In the genomic region with DNA sequence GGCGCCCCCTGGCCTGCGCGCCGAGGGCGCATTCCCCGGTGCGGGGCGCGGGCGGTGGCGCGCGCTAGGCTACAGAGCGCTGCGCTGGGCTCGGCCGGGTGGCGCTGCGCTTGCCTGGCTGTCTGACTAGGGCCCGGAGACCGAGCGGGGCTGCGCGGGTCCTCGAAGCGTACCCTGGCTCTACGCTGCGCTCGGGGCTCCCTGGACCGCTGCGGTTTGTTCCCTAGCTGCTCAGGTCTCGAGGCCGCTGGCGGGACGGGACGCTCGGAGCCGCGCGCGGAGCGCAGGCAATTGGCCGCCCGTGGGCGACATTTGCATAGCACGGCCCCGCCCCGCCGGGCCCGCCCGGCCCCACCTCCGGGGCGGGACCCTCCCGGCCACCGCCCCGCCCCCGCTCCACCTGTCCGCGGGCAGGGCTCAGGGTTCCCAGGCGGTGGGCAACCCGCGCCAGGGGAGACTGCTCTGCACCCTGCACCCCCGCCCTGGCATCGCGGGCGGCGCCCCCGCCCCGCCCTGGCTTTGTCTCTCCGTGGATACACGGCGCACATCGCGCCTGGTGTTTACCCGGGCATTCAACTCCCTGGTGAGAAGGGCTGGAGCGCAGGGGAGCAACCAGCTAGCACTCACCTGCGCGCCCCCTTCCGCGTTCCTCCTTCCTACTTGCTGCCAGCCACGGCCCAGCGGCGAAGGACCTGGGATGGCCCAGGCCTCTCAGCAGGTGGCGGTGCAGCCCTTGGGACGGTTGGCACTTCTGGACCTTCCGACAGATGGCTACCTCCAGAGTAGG, we compare ENCODE assay signal across 8 mouse cellular contexts. TPM values are rescaled to one million over a fixed set of nuclear protein-coding genes. Genes with fewer than 3 reads are reported as not detected.
DNase-seq lines count a peak whose midpoint lies in the region; ATAC-seq and TF ChIP-seq lines count a peak whose summit lies in the region.

A gene (minus strand): TSS at position 779 of the 787 bp plus-strand sequence.

- peaks cover 87% of the 10 kb centered on the region for H3K27me3 ChIP-seq in E14TG2a.4 (ENCODE audit: insufficient read depth, low read length)
- H3K27me3 ChIP-seq in forebrain, embryonic 10.5 days (ENCODE audit: poor library complexity, severe bottlenecking): peaks cover 64% of the 10 kb centered on the region
- H3K27me3 ChIP-seq in heart, embryonic 15.5 days: peaks cover 67% of the 10 kb centered on the region
- H3K27me3 ChIP-seq in liver, embryonic 16.5 days (ENCODE audit: control insufficient read depth, insufficient read depth, low read depth, low read length): peaks cover 81% of the 10 kb centered on the region
- peaks cover 3% of the 10 kb centered on the region; the same call in 1 of the 2 replicates for H3K27me3 ChIP-seq in neural tube, embryonic 14.5 days (ENCODE audit: control insufficient read depth, insufficient read depth, low read length)

- peak; percentile 84 for ATAC-seq in heart, embryonic 15.5 days (replicated peaks; ENCODE audit: insufficient number of reproducible peaks, insufficient read depth, low FRiP score, low read depth)
- peak; percentile 85 for ATAC-seq in liver, embryonic 16.5 days (ENCODE audit: low read depth)
- peak; percentile 72 for ATAC-seq in neural tube, embryonic 14.5 days (ENCODE audit: low read depth)

- H3K36me3 ChIP-seq in E14TG2a.4 (ENCODE audit: insufficient read depth, low read length): 0 out of 2 replicates have a peak, but pooled peaks cover 2% of the 10 kb centered on the region
- H3K36me3 ChIP-seq in forebrain, embryonic 10.5 days (replicated peaks): peaks cover 7% of the 10 kb centered on the region
- H3K36me3 ChIP-seq in heart, embryonic 15.5 days: no peaks in the 10 kb centered on the region
- no peaks in the 10 kb centered on the region for H3K36me3 ChIP-seq in liver, embryonic 16.5 days (ENCODE audit: control insufficient read depth, insufficient read depth)
- no peaks in the 10 kb centered on the region for H3K36me3 ChIP-seq in neural tube, embryonic 14.5 days (ENCODE audit: control insufficient read depth, insufficient read depth, low read length)

- H3K9ac ChIP-seq in heart, embryonic 15.5 days: peak within 1 kb of the TSS; percentile 66
- H3K9ac ChIP-seq in liver, embryonic 16.5 days (ENCODE audit: low read depth, low read length): peak within 1 kb of the TSS; percentile 28
- H3K9ac ChIP-seq in neural tube, embryonic 14.5 days (replicated peaks; ENCODE audit: low read depth, low read length): peak within 1 kb of the TSS; percentile 88

- H3K4me2 ChIP-seq in heart, embryonic 15.5 days: peak within 1 kb of the TSS; percentile 99
- peak within 1 kb of the TSS; percentile 89 for H3K4me2 ChIP-seq in liver, embryonic 16.5 days (ENCODE audit: low read depth, low read length)
- peak within 1 kb of the TSS; percentile 88 for H3K4me2 ChIP-seq in neural tube, embryonic 14.5 days (ENCODE audit: low read depth, low read length)

- no peaks in the 10 kb centered on the region for H3K9me3 ChIP-seq in E14TG2a.4 (ENCODE audit: low read length)
- no peaks in the 10 kb centered on the region for H3K9me3 ChIP-seq in forebrain, embryonic 10.5 days
- no peaks in the 10 kb centered on the region for H3K9me3 ChIP-seq in heart, embryonic 15.5 days (replicated peaks)
- H3K9me3 ChIP-seq in liver, embryonic 16.5 days (replicated peaks; ENCODE audit: control insufficient read depth, low read length): no peaks in the 10 kb centered on the region
- no peaks in the 10 kb centered on the region for H3K9me3 ChIP-seq in neural tube, embryonic 14.5 days (ENCODE audit: control insufficient read depth, low read length)

- no peak for TF ChIP-seq CTCF in E14TG2a.4 (conservative IDR thresholded peaks at IDR 0.05; ENCODE audit: low read length)

- H3K4me1 ChIP-seq in E14TG2a.4 (replicated peaks; ENCODE audit: low read depth, low read length): peaks cover 75% of the 10 kb centered on the region
- H3K4me1 ChIP-seq in forebrain, embryonic 10.5 days: peaks cover 80% of the 10 kb centered on the region
- peaks cover 58% of the 10 kb centered on the region for H3K4me1 ChIP-seq in heart, embryonic 15.5 days (replicated peaks)
- peaks cover 11% of the 10 kb centered on the region for H3K4me1 ChIP-seq in liver, embryonic 16.5 days (ENCODE audit: control insufficient read depth, low read depth, low read length)
- H3K4me1 ChIP-seq in neural tube, embryonic 14.5 days (ENCODE audit: control insufficient read depth, insufficient read depth, low read length): peaks cover 19% of the 10 kb centered on the region

- peak; percentile 56 for DNase-seq in c-Kit-positive CD71-negative TER-119-negative erythroid progenitor cells, embryonic 14.5 days (ENCODE audit: low read depth)
- DNase-seq in forebrain, embryonic 10.5 days (ENCODE audit: extremely low spot score, low spot score): peak; percentile 84
- DNase-seq in kidney, postnatal 14 days: peak; percentile 93
- DNase-seq in testis, postnatal 10 days (ENCODE audit: low spot score): peak; percentile 86

- H3K4me3 ChIP-seq in E14TG2a.4 (replicated peaks; ENCODE audit: low read length): peak within 1 kb of the TSS; percentile 89
- peak within 1 kb of the TSS; percentile 84 for H3K4me3 ChIP-seq in forebrain, embryonic 10.5 days
- peak within 1 kb of the TSS; percentile 69 for H3K4me3 ChIP-seq in heart, embryonic 15.5 days
- peak within 1 kb of the TSS; percentile 60 for H3K4me3 ChIP-seq in liver, embryonic 16.5 days (ENCODE audit: low read depth, low read length)
- peak within 1 kb of the TSS; percentile 79 for H3K4me3 ChIP-seq in neural tube, embryonic 14.5 days (ENCODE audit: low read depth, low read length)

- H3K27ac ChIP-seq in forebrain, embryonic 10.5 days: peak within 1 kb of the TSS; percentile 92
- H3K27ac ChIP-seq in heart, embryonic 15.5 days: peak within 1 kb of the TSS; percentile 71
- no peak within 1 kb of the TSS for H3K27ac ChIP-seq in liver, embryonic 16.5 days (ENCODE audit: low read length)
- peak within 1 kb of the TSS; percentile 77 for H3K27ac ChIP-seq in neural tube, embryonic 14.5 days (ENCODE audit: low read depth, low read length)

- WGBS in forebrain, embryonic 10.5 days: 1% methylated on average over 85 of the region's 86 CpGs
- WGBS in heart, embryonic 15.5 days: under 1% methylated on average over 80 of the region's 86 CpGs
- 1% methylated on average over 79 of the region's 86 CpGs for WGBS in liver, embryonic 16.5 days (ENCODE audit: insufficient replicate concordance)
- 1% methylated on average over 39 of the region's 86 CpGs for WGBS in neural tube, embryonic 14.5 days

RNA-seq across cellular contexts. Expression of the gene that starts here (rescaled TPM):
- 10.0 and 11.2 TPM in 2 replicates for polyA plus RNA-seq in forebrain, embryonic 10.5 days (2016; fragmentation: Nextera tagmentation; extraction: Ambion mirVana)
- polyA plus RNA-seq in heart, embryonic 15.5 days (2015; fragmentation: Nextera tagmentation; extraction: Ambion mirVana): 4.1 and 7.1 TPM in 2 replicates
- polyA plus RNA-seq in liver, embryonic 16.5 days (2015; fragmentation: Nextera tagmentation; extraction: Ambion mirVana): 0.41 and 0.86 TPM in 2 replicates
- 17.0 and 18.7 TPM in 2 replicates for polyA plus RNA-seq in neural tube, embryonic 14.5 days (2014; fragmentation: Nextera tagmentation; extraction: Ambion mirVana)

Comparison
In these comparisons a context has a peak if more than half of its experiments do, and no peak if none do; other contexts are left out.
1. Peak in ATAC-seq, H3K4me3 ChIP-seq, H3K9ac ChIP-seq and H3K4me2 ChIP-seq in liver, embryonic 16.5 days; RNA of the gene not detected or under 1 TPM.
2. H3K9ac ChIP-seq: peak in every context shown above with its lines; median percentile 88 in neural tube, embryonic 14.5 days; 66 in heart, embryonic 15.5 days; 28 in liver, embryonic 16.5 days.